Mouse (Mus musculus) midbrain, embryonic 15.5 days (tissue): ENCODE measurements around the gene Chpt1. TPM values are rescaled to one million over a fixed set of nuclear protein-coding genes. Genes with fewer than 3 reads are reported as not detected.

ENCODE experiments used
- ATAC-seq: fragments of 200-750 bp; cut with Nextera tagmentation; replicated peaks from 2 replicates; pipeline ENCODE4 v1.8.0; 2017; ENCODE audit warnings: moderate TSS enrichment
- H3K27ac ChIP-seq: fragments of 300-500 bp; sonication (generic); 2 replicates; pipeline ENCODE4 v1.5.1; 2015; ENCODE audit warnings: mild to moderate bottlenecking, inconsistent platforms
- H3K27me3 ChIP-seq: fragments of 300-500 bp; sonication (generic); replicated peaks from 2 replicates; pipeline ENCODE4 v1.6.1; 2015; ENCODE audit warnings: inconsistent platforms
- H3K36me3 ChIP-seq: fragments of 300-500 bp; sonication (generic); replicated peaks from 2 replicates; pipeline ENCODE4 v1.6.1; 2015; ENCODE audit warnings: inconsistent platforms
- H3K4me1 ChIP-seq: fragments of 300-500 bp; sonication (generic); 2 replicates; pipeline ENCODE4 v1.6.1; 2015; ENCODE audit warnings: inconsistent platforms
- H3K4me2 ChIP-seq: fragments of 300-500 bp; sonication (generic); 2 replicates; pipeline ENCODE4 v1.6.1; 2015; ENCODE audit warnings: inconsistent platforms, mild to moderate bottlenecking, moderate library complexity
- H3K4me3 ChIP-seq: fragments of 300-500 bp; sonication (generic); 2 replicates; pipeline ENCODE4 v1.5.1; 2015; ENCODE audit warnings: mild to moderate bottlenecking, inconsistent platforms
- H3K9ac ChIP-seq: fragments of 300-500 bp; sonication (generic); 2 replicates; pipeline ENCODE4 v1.6.1; 2015; ENCODE audit warnings: mild to moderate bottlenecking, inconsistent platforms
- H3K9me3 ChIP-seq: fragments of 300-500 bp; sonication (generic); 2 replicates; pipeline ENCODE4 v1.6.1; 2016; ENCODE audit warnings: inconsistent platforms
- WGBS: fragments of 180-500 bp; shearing (Covaris S2); methylation state at CpG from one replicate; pipeline ENCODE4 v1.1.7; 2015; ENCODE audit warnings: mixed read lengths; 5-methylcytosine and 5-hydroxymethylcytosine counted together
- polyA plus RNA-seq: library from polyadenylated mRNA; unstranded; fragments of >200 nt; fragmentation: Nextera tagmentation; extraction: Ambion mirVana; gene quantifications from 2 replicates; pipeline ENCODE4 v1.2.1, GENCODE M21; 2015

The Chpt1 gene
- polyA plus RNA-seq, 1 experiment from 2014 or later: 15.1 TPM

DNA sequence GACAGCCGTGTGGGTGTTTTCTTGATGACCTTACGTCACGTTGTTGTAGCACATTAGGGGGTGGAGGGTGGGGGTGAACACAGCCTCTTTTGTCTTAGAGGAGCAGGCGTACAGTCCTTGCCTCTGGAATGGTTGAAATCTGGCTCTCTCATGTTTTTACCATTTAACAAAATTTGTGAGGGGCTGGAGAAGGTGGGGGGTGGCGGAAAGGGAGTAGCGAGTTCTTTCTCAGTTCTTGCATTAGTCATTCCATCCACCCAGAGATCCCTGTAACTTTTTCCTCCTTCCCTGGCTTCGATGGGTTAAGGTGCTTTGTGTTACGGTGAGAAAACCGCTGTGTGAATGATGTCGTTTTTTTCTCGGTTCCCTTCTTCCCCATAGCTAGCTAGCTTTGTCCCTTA is 83.7 kb downstream of the Chpt1 start:
- ATAC-seq: no peak
- H3K36me3 ChIP-seq: peaks cover 11% of the 10 kb centered on the region

DNA sequence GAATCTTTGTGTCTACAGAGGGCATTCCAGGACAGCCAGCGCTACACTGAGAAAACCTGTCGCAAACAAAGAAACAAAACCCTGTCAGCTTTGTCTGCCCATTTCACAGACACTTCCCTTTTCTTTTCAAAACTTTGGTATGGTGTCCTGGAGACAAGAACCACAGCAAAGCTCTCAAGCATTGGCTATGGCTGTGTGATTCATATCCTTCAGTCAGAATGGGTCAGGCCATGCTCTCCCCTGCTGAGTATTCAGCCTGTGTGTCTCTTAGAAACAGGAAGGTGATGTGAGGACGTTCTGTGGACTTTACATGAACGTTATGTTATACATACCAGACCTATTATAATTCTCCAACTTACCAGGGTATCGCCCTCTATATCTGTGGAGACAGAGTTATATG is 86.2 kb downstream of the Chpt1 start:
- Histone ChIP-seq H3K4me2 (no peak overlapping the region), H3K9me3 (no peaks in the 10 kb centered on the region), H3K4me1 (no peaks in the 10 kb centered on the region), H3K9ac (no peak overlapping the region), H3K36me3 (peaks cover 11% of the 10 kb centered on the region), H3K27ac (no peak overlapping the region), H3K27me3 (no peaks in the 10 kb centered on the region), H3K4me3 (no peak overlapping the region)
- no peak for ATAC-seq
- WGBS: 95% methylated on average over 5 of the region's 5 CpGs

More for the DNA sequence above, 83.7 kb downstream of the Chpt1 start:
- Histone ChIP-seq H3K4me2 (no peak overlapping the region), H3K4me1 (no peaks in the 10 kb centered on the region), H3K9ac (no peak overlapping the region), H3K27me3 (no peaks in the 10 kb centered on the region), H3K9me3 (no peaks in the 10 kb centered on the region), H3K4me3 (no peak overlapping the region), H3K27ac (no peak overlapping the region)
- WGBS: 85% methylated on average over 11 of the region's 11 CpGs

DNA sequence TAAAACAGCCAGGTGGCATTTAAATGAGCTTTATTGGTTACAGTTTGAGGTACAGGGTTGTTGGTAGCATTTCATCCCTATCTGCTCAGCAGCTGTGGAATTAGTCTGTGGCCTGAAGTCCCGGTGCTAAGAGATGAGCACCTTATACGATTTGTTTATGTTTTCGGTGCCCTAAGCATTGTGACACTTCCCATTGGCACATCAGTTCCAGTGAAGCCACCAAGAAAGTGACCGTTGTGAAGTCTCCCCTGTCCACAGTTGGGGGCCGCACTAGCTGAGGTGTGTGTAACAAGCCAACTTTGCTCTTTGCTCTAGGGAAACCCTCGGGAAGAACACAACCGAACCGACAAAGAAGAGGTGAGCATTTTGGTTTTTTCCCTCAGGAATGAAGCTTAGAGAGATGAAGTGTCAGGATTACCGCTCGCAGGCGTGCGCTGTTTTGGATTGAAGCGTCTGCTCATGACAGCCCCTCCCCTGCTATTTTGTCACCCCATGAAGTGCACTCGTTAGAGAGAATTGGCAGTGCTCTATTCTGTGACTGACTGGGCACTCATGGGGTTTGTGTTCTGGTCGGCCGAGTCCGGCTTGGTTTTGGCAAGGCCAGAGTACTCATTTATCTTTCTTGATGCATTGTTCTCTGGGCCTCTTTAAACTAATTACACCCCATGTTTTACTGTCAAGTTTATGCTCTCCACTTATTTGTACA is 91.4 kb downstream of the Chpt1 start:
- no peak overlapping the region for H3K9ac ChIP-seq
- H3K4me2 ChIP-seq: no peak overlapping the region
- ATAC-seq: no peak
- H3K4me3 ChIP-seq: no peak overlapping the region
- H3K36me3 ChIP-seq: peaks cover 5% of the 10 kb centered on the region; the same call in 1 of the 2 replicates
- no peaks in the 10 kb centered on the region for H3K9me3 ChIP-seq
- H3K4me1 ChIP-seq: no peaks in the 10 kb centered on the region
- no peak overlapping the region for H3K27ac ChIP-seq
- 68% methylated on average over 17 of the region's 17 CpGs for WGBS
- no peaks in the 10 kb centered on the region for H3K27me3 ChIP-seq

DNA sequence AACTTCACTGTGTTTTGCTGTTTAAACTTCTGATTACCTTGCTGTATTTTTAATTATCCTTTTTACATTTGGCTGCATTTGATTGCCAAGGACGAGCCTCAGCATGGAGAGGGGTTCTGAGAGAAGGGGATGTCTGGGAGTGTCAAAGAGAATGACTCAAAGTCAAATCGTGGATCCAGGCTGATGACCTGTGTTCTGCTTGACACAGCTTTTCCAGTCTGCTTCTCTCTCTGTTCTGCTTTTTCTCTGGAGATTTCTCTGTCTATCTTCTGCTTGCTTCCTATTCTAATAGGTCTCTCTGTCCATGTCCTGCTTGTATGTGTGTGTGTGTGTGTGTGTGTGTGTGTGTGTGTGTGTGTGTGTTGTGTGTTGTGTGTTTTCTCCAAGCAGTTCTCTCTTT is 94.1 kb downstream of the Chpt1 start:
- Histone ChIP-seq H3K4me2 (no peak overlapping the region), H3K4me1 (no peaks in the 10 kb centered on the region), H3K4me3 (no peak overlapping the region), H3K27me3 (no peaks in the 10 kb centered on the region), H3K27ac (no peak overlapping the region), H3K9ac (no peak overlapping the region), H3K36me3 (no peaks in the 10 kb centered on the region), H3K9me3 (no peaks in the 10 kb centered on the region)
- no peak for ATAC-seq
- 78% methylated on average over 2 of the region's 2 CpGs for WGBS

DNA sequence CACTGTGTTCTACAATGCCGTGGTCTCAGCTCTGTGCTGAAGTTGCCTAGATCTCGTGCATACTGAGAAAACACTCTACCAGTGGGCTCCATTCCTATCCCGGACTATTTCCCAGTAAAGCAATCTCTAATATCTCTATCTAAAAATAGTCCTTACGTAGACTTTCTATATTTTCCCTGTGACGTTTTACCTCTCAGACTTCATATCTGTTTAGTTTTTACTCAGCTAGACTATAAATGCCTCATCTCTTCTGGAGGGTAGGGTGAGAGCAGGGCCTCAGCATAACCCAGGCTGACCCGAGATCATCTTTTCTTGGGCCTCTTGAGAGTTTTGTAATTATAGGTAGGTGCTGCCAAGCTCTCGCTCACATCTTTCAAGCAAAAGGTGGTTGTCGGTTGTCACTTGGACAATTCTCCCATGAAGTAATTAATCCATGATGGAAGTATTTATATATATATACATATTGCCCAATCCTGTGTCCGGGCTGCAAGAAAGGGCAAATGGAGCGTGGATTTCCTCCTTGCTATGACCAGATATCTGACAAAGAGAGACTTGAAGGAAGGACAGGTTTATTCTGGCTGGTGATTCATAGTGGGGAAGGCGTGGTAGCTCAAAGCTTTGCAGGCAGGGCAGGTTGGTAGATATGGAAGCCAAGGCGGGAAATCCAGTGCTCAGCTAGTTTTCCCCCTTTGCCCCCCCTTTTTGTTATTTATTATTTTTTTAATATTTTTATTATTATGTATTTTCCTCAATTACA is 95.8 kb downstream of the Chpt1 start:
- no peak overlapping the region for H3K27ac ChIP-seq
- WGBS: 93% methylated on average over 12 of the region's 12 CpGs
- H3K36me3 ChIP-seq: no peaks in the 10 kb centered on the region
- no peak overlapping the region for H3K4me2 ChIP-seq
- H3K27me3 ChIP-seq: no peaks in the 10 kb centered on the region
- H3K4me3 ChIP-seq: no peak overlapping the region
- H3K4me1 ChIP-seq: no peaks in the 10 kb centered on the region
- no peaks in the 10 kb centered on the region for H3K9me3 ChIP-seq
- ATAC-seq: no peak
- H3K9ac ChIP-seq: no peak overlapping the region

DNA sequence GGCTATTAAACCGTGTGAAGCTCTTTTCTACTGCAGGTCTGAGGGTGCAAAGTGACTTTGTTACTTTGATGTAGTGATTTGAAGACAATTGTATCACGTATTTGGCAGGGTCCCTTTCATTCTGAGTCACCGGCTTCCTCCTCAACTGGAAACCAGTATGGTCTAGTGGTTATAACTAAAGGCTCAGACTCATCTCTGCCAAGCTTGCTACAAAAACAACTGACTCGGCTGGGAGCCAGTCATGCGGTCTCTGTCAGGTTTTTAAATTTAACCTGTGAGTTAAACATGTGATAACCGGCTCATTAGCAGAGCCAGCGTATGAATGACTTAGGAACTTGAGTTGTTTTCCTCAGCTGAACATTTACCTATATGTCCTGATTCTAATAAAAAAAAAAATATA is 98.1 kb downstream of the Chpt1 start:
- H3K4me1 ChIP-seq: no peaks in the 10 kb centered on the region
- H3K4me3 ChIP-seq: no peak overlapping the region
- H3K9me3 ChIP-seq: no peaks in the 10 kb centered on the region
- H3K36me3 ChIP-seq: no peaks in the 10 kb centered on the region
- no peak overlapping the region for H3K27ac ChIP-seq
- H3K9ac ChIP-seq: no peak overlapping the region
- 80% methylated on average over 7 of the region's 7 CpGs for WGBS
- no peak overlapping the region for H3K4me2 ChIP-seq
- ATAC-seq: no peak
- H3K27me3 ChIP-seq: no peaks in the 10 kb centered on the region

DNA sequence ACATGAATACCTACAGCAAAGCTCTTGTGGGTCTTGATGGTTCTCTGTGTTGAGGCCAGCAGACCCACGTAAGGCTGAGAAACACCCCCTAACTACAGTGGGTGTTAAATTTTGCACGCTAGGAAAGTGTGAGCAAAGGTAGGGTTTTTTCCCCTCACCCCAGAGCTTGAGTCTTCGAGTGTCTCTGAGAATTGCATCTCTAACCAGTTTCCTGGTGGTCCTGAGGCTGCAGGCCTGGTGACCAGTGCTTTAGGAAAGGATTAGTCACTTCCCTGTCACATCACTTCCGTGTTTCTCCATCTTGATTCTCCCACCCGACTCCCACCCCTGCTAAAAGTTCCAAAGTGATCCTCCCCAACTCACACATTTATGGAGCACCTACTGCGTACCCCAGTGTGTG is 99.7 kb downstream of the Chpt1 start:
- WGBS: 90% methylated on average over 6 of the region's 6 CpGs
- Histone ChIP-seq H3K27ac (no peak overlapping the region), H3K27me3 (no peaks in the 10 kb centered on the region), H3K9me3 (no peaks in the 10 kb centered on the region), H3K36me3 (no peaks in the 10 kb centered on the region), H3K4me2 (no peak overlapping the region), H3K9ac (no peak overlapping the region), H3K4me3 (no peak overlapping the region), H3K4me1 (no peaks in the 10 kb centered on the region)
- no peak for ATAC-seq

DNA sequence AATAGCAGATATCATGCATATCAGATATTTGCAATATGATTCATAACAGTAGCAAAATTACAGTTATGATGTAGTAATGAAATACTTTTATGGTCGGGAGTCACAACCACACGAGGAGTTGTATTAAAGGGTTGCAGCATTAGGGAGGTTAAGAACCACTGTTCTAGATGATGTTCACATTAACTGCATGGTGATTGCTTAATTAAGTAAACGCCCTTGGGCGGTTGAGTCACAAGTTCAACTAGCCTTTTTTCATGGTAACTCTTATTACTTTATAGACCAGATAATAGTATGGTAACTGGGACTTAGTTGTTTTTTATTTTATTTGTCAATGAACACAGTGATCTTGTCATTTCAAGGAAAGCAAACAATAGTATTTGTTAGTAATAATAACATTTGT is 100.9 kb downstream of the Chpt1 start:
- Histone ChIP-seq H3K9ac (no peak overlapping the region), H3K36me3 (no peaks in the 10 kb centered on the region), H3K27ac (no peak overlapping the region), H3K4me3 (no peak overlapping the region), H3K4me2 (no peak overlapping the region), H3K9me3 (no peaks in the 10 kb centered on the region), H3K4me1 (no peaks in the 10 kb centered on the region), H3K27me3 (no peaks in the 10 kb centered on the region)
- no peak for ATAC-seq
- 95% methylated on average over 4 of the region's 4 CpGs for WGBS

Other genes starting within 250 kb of the Chpt1 start
- 0.46 and 0.55 TPM in 2 replicates for gene Dram1, start 125.0 kb downstream of the Chpt1 start, polyA plus RNA-seq
- 20.7 and 24.1 TPM in 2 replicates for gene Gnptab, start 124.9 kb downstream of the Chpt1 start, polyA plus RNA-seq
- gene Sycp3, start 44.5 kb downstream of the Chpt1 start, polyA plus RNA-seq: 0.50 and 0.75 TPM in 2 replicates
- gene Mybpc1, start 101.1 kb upstream of the Chpt1 start, polyA plus RNA-seq: 2.0 and 2.2 TPM in 2 replicates
- gene Spic, start 180.9 kb upstream of the Chpt1 start, polyA plus RNA-seq: not detected in 2 replicates
- 147 and 148 TPM in 2 replicates for gene Arl1, start 226.8 kb upstream of the Chpt1 start, polyA plus RNA-seq